Mouse (Mus musculus) heart, postnatal 0 days (tissue): ENCODE data around the gene Chd1l.

ENCODE experiments used
- CTCF ChIP-seq: IDR thresholded peaks from 2 replicates; pipeline ENCODE4 v1.5.1; 2016; ENCODE audit warnings: antibody characterized with exemption, control low read depth, low read depth
- EP300 ChIP-seq: IDR thresholded peaks from 2 replicates; pipeline ENCODE4 v1.6.1; 2016; ENCODE audit warnings: antibody characterized with exemption, low read depth

GRCm38 (mm10) chr3:97611021-97611420 lies 1.0 kb upstream of the Chd1l start:
- no peak for TF ChIP-seq CTCF
- no peak for TF ChIP-seq EP300
